Mouse (Mus musculus) forebrain, embryonic 11.5 days (tissue): ENCODE measurements around the gene Mrnip. TPM values are rescaled to one million over a fixed set of nuclear protein-coding genes. Genes with fewer than 3 reads are reported as not detected.

Experiments
- ATAC-seq: fragments of 200-750 bp; cut with Nextera tagmentation; replicated peaks from 2 replicates; pipeline ENCODE4 v1.8.0; 2017; ENCODE audit warnings: moderate TSS enrichment; ENCODE audit not compliant: low FRiP score
- DNase-seq: peaks from one replicate; pipeline ENCODE4 v3.0.0-alpha.2; 2017; ENCODE audit warnings: low spot score
- H3K27ac ChIP-seq: fragments of 300-500 bp; sonication (generic); 2 replicates; pipeline ENCODE4 v1.5.1; 2014; ENCODE audit warnings: low read depth, low read length
- H3K27me3 ChIP-seq: fragments of 300-500 bp; sonication (generic); 2 replicates; pipeline ENCODE4 v1.6.1; 2014; ENCODE audit warnings: mild to moderate bottlenecking, low read length, mixed read lengths; ENCODE audit not compliant: control insufficient read depth, insufficient read depth
- H3K36me3 ChIP-seq: fragments of 300-500 bp; sonication (generic); 2 replicates; pipeline ENCODE4 v1.6.1; 2014; ENCODE audit warnings: mild to moderate bottlenecking, low read length, moderate library complexity, mixed read lengths; ENCODE audit not compliant: control insufficient read depth, insufficient read depth
- H3K4me1 ChIP-seq: fragments of 300-500 bp; sonication (generic); replicated peaks from 2 replicates; pipeline ENCODE4 v1.6.1; 2014; ENCODE audit warnings: low read length, mixed read lengths; ENCODE audit not compliant: control insufficient read depth, insufficient read depth
- H3K4me2 ChIP-seq: fragments of 300-500 bp; sonication (generic); 2 replicates; pipeline ENCODE4 v1.6.1; 2014; ENCODE audit warnings: low read depth, mild to moderate bottlenecking, low read length, moderate library complexity, mixed read lengths; ENCODE audit not compliant: severe bottlenecking
- H3K4me3 ChIP-seq: fragments of 300-500 bp; sonication (generic); 2 replicates; pipeline ENCODE4 v1.5.1; 2014; ENCODE audit warnings: low read depth, low read length
- H3K9ac ChIP-seq: fragments of 300-500 bp; sonication (generic); 2 replicates; pipeline ENCODE4 v1.6.1; 2014; ENCODE audit warnings: low read length
- H3K9me3 ChIP-seq: fragments of 300-500 bp; sonication (generic); 2 replicates; pipeline ENCODE4 v1.6.1; 2016; ENCODE audit warnings: low read length, mixed read lengths; ENCODE audit not compliant: control insufficient read depth
- WGBS: fragments of 180-500 bp; shearing (Covaris S2); extraction: QIAGEN DNeasy Blood & Tissue Kit; methylation state at CpG from one replicate; pipeline ENCODE4 v1.1.7; 2014; 5-methylcytosine and 5-hydroxymethylcytosine counted together
- polyA plus RNA-seq: library from polyadenylated mRNA; unstranded; fragments of >200 nt; fragmentation: Nextera tagmentation; extraction: Ambion mirVana; gene quantifications from 2 replicates; pipeline ENCODE4 v1.2.1, GENCODE M21; 2014

Gene Mrnip
- polyA plus RNA-seq, 1 experiment from 2014 or later, result 21.1 TPM

DNA sequence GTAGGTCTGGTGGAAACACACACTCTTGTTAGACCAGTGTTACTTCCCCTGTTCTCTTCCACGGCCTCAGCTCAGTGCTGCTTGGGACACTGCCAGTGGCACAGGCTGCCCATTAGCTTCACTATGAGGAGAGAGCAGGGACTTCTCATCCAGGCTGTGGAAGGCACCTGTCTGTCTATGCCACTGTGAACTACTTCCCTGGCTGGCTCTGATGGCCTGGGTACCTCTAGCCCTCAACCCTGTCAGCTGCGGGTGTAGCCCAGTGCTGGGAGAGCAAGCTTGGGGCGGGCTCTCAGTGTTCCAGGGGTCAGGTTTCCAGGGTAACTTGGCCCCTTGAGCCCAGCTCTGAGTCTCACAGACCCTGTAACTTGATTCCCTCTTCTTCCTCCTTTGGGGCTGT lies 54.5 kb downstream of the Mrnip start:
- no peak overlapping the region for H3K4me3 ChIP-seq
- H3K9ac ChIP-seq, result no peak overlapping the region
- ATAC-seq, result no peak
- 26% methylated on average over 3 of the region's 3 CpGs for WGBS
- peaks cover 21% of the 10 kb centered on the region for H3K4me1 ChIP-seq
- DNase-seq, result no peak
- H3K36me3 ChIP-seq, result peaks cover 2% of the 10 kb centered on the region; the same call in 1 of the 2 replicates
- no peak overlapping the region for H3K4me2 ChIP-seq
- no peak overlapping the region for H3K27ac ChIP-seq
- no peaks in the 10 kb centered on the region for H3K9me3 ChIP-seq
- peaks cover 4% of the 10 kb centered on the region; the same call in 1 of the 2 replicates for H3K27me3 ChIP-seq

DNA sequence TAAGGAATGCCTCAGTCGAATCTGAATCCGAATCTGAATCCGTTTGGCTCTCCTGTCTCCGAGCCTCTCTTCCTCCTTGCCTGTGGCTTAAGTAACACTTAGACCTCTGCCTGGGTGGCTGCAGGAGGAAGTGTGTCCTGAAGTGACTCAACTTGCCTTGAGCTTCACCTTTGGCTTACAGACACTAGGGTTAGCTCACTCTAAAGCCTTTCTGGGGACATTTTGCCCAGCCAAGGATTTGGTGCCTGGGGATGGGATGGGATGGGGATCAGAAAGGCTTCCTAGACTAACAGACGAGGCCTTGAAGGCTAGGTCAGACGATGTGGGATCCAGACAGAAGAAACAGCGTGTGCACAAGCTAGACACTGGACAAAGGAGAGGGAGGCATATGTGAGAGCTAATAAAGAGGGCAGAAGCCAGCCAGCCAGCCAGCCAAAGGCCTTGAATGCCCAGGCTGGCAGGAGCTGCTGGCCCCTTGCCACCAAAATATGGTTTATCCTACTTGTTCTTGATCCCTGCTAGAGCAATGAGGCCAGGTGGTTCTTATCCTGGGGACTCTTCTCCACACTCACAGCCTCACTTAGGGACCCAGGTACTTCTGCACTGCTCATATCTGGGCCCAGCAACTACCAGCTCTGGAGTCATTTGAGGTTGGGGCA lies 55.1 kb downstream of the Mrnip start:
- Histone ChIP-seq H3K4me2 (no peak overlapping the region), H3K9ac (no peak overlapping the region), H3K27me3 (peaks cover 2% of the 10 kb centered on the region; the same call in 1 of the 2 replicates), H3K36me3 (peaks cover 2% of the 10 kb centered on the region; the same call in 1 of the 2 replicates), H3K9me3 (no peaks in the 10 kb centered on the region), H3K4me1 (peaks cover 16% of the 10 kb centered on the region), H3K27ac (no peak overlapping the region), H3K4me3 (no peak overlapping the region)
- DNase-seq, result no peak
- ATAC-seq, result no peak
- WGBS, result 47% methylated on average over 7 of the region's 7 CpGs

DNA sequence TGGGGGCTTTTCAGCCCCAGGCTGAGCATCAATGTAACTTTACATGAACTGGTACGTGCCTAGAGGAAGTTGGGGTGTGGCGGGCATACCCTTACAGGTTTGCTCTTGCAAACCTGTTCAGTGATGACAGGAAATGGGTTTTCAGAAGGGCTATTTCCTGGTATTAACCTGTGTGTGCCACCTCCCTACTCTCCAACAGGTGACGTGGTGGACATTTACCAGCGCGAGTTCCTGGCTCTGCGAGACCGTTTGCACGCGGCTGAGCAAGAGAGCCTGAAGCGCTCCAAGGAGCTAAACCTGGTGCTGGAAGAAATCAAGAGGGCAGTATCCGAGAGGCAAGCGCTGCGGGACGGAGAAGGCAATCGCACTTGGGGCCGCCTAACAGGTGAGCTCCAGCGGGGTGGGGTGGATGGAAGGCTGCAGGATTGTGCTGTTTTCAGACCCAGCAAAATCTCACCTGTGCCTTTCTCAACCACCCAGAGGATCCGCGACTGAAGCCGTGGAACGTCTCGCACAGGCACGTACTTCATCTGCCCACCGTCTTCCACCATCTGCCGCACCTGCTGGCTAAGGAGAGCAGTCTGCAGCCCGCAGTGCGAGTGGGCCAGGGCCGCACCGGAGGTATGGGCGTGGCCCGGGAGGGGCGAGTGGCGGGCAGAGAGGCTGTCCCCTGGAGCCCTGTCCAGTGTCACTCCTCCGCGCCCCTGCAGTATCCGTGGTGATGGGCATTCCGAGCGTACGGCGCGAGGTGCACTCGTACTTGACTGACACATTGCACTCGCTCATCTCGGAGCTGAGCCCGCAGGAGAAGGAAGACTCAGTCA lies 56.4 kb downstream of the Mrnip start:
- Histone ChIP-seq H3K36me3 (peaks cover 5% of the 10 kb centered on the region; the same call in 1 of the 2 replicates), H3K9ac (no peak overlapping the region), H3K27me3 (peaks cover 2% of the 10 kb centered on the region; the same call in 1 of the 2 replicates), H3K9me3 (no peaks in the 10 kb centered on the region), H3K27ac (no peak overlapping the region), H3K4me1 (peaks cover 16% of the 10 kb centered on the region), H3K4me3 (peak overlapping the region; percentile 16; the same call in 1 of the 2 replicates), H3K4me2 (peak overlapping the region; percentile 44)
- ATAC-seq, result 0 out of 2 replicates have a peak, but pooled peaks have one; percentile 25
- DNase-seq, result no peak
- 20% methylated on average over 45 of the region's 45 CpGs for WGBS

DNA sequence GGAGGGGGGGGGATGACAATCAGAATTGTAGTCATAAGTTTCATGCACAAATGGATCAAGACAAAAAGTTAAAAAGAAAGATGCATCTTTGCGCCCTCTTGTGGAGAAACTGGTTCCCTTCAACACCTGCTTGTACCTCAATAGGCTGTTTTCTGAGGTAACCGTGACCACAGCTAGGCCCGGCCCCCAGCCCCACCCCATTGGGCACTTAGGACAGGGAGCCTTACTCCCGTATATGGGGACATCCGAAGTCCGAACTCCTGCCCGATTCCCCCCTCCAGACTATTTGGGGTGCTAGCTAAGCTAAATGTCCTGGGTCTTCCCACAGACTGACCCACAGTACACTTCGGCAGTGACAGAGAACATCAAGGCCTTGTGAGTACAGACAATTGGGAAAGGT lies 57.2 kb downstream of the Mrnip start:
- Histone ChIP-seq H3K4me2 (peak overlapping the region; percentile 44; the same call in 1 of the 2 replicates), H3K36me3 (peaks cover 5% of the 10 kb centered on the region; the same call in 1 of the 2 replicates), H3K4me3 (no peak overlapping the region; the same call in 1 of the 2 replicates), H3K27me3 (peaks cover 2% of the 10 kb centered on the region; the same call in 1 of the 2 replicates), H3K4me1 (peaks cover 11% of the 10 kb centered on the region), H3K27ac (no peak overlapping the region), H3K9me3 (no peaks in the 10 kb centered on the region), H3K9ac (no peak overlapping the region)
- WGBS, result 20% methylated on average over 8 of the region's 8 CpGs
- ATAC-seq, result no peak
- peak; percentile 70 for DNase-seq

DNA sequence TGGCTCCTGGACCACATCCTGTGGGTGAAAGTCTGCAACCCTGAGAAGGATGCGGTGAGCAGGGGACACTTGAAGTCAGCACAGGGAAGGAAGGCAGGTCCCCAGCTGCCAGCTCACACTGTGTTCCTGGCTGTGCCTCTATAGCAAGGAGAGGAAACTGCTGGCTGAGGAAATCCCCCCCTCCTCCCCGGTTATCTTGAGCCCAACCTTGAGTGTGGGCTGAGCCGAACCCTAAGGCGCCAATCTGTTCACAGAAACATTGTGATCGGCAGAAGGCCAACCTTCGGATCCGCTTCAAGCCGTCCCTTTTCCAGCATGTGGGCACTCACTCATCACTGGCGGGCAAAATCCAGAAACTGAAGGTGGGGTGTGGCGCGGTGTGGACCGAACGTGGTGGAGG lies 58.8 kb downstream of the Mrnip start:
- H3K27ac ChIP-seq, result no peak overlapping the region
- DNase-seq, result peak; percentile 44
- H3K27me3 ChIP-seq, result peaks cover 14% of the 10 kb centered on the region
- no peak overlapping the region for H3K9ac ChIP-seq
- H3K4me1 ChIP-seq, result peaks cover 13% of the 10 kb centered on the region
- WGBS, result 95% methylated on average over 13 of the region's 13 CpGs
- ATAC-seq, result no peak
- H3K36me3 ChIP-seq, result peaks cover 5% of the 10 kb centered on the region; the same call in 1 of the 2 replicates
- H3K4me3 ChIP-seq, result no peak overlapping the region
- no peak overlapping the region for H3K4me2 ChIP-seq
- no peaks in the 10 kb centered on the region for H3K9me3 ChIP-seq

DNA sequence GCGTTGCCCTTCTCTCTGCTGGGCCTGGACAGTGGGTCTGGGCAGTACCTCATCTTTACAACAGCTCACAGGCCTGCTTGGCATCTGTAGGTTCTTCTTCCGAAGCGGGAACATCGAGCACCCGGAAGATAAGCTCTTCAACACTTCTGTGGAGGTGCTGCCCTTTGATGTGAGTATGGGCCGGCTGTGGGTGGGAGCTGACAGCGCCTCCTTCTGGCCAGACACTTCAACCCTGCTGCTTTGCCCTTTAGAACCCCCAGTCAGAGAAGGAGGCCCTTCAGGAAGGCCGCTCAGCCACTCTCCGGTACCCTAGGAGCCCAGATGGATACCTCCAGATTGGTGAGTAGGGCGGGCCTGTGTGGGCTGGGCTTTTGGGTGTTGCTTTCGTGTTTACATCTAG lies 59.7 kb downstream of the Mrnip start:
- Histone ChIP-seq H3K27ac (no peak overlapping the region), H3K4me2 (no peak overlapping the region), H3K4me3 (no peak overlapping the region), H3K27me3 (peaks cover 19% of the 10 kb centered on the region), H3K4me1 (peaks cover 8% of the 10 kb centered on the region), H3K36me3 (peaks cover 5% of the 10 kb centered on the region; the same call in 1 of the 2 replicates), H3K9ac (no peak overlapping the region), H3K9me3 (no peaks in the 10 kb centered on the region)
- ATAC-seq (no peak), DNase-seq (peak; percentile 54)
- WGBS, result 86% methylated on average over 11 of the region's 11 CpGs

DNA sequence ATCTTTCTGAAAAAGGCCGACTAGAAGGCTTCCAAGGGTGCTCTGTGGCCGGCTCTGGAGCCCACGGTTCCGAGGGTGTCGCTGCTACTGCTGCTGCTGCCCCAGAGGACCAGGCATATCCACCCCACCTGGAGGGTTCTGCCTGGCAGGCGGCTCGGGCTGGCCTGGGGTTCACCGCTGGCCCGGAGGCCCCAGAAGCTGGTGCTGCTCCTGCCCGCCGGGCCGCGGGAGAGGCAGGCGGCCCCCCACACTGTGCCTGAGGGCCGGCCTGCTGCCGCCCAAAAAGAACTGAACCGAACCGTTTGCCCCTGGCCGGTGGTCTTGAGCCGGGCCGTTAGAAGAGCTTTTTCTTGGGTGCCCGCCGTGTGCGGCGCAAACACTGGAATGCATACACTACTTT lies 60.4 kb downstream of the Mrnip start:
- H3K4me3 ChIP-seq, result no peak overlapping the region
- H3K9ac ChIP-seq, result no peak overlapping the region
- WGBS, result 95% methylated on average over 25 of the region's 25 CpGs
- H3K27ac ChIP-seq, result no peak overlapping the region
- peaks cover 21% of the 10 kb centered on the region for H3K27me3 ChIP-seq
- no peak overlapping the region for H3K4me2 ChIP-seq
- ATAC-seq (no peak), DNase-seq (no peak)
- H3K4me1 ChIP-seq, result peaks cover 5% of the 10 kb centered on the region; the same call in 1 of the 2 replicates
- peaks cover 5% of the 10 kb centered on the region; the same call in 1 of the 2 replicates for H3K36me3 ChIP-seq
- no peaks in the 10 kb centered on the region for H3K9me3 ChIP-seq

DNA sequence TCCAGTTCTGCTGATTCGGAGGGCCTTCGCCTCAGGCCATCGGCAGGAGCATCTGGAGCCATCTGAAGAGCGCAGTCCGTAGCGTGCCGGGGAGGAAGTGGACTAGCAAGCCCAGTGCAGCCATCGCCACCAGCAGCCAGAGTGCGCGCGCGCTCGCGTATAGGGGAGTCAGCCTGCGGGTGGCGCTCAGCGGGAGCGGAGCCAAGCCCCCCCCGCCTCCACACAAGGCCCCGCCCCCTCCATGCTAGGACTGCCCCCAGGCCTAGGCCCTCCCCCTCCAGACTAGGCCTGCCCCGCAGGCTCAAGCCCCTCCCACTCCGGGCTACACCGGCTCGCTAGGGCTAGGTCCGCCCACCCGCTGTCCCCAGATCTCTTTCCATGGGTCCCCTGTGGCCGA lies 62.3 kb downstream of the Mrnip start:
- ATAC-seq (peak; percentile 92), DNase-seq (peak; percentile 93)
- no peak overlapping the region for H3K27ac ChIP-seq
- H3K27me3 ChIP-seq, result peaks cover 19% of the 10 kb centered on the region
- peak overlapping the region; percentile 60 for H3K4me3 ChIP-seq
- peaks cover 2% of the 10 kb centered on the region; the same call in 1 of the 2 replicates for H3K4me1 ChIP-seq
- H3K9me3 ChIP-seq, result no peaks in the 10 kb centered on the region
- peak overlapping the region; percentile 96 for H3K4me2 ChIP-seq
- H3K36me3 ChIP-seq, result peaks cover 5% of the 10 kb centered on the region; the same call in 1 of the 2 replicates
- peak overlapping the region; percentile 58 for H3K9ac ChIP-seq
- WGBS, result under 1% methylated on average over 24 of the region's 27 CpGs
